Mouse (Mus musculus): ENCODE results near the gene Clmn.

GRCm38 (mm10) chr12:104882061-104882460 is 17.2 kb upstream of the Clmn start:
- TF ChIP-seq CTCF (conservative IDR thresholded peaks at IDR 0.05; ENCODE audit: insufficient read depth, insufficient read length, low read depth, low read length): no peak
- no peak for TF ChIP-seq POLR2A (IDR thresholded peaks at IDR 0.05; ENCODE audit: low read depth, low read length)

Measured in kidney, adult 2 months (tissue).